In genomic region chr12:10655185-10655544, GRCm38 (mm10) we compare ENCODE assay signal across 17 mouse cellular contexts.
"Had no signal": no experiment of that assay in that cellular context is flagged by ENCODE, and none has a peak within 500 bp of the region (broad histone marks: within the 10 kb centered on the region; RNA-seq: fewer than 3 reads in every experiment).

No protein-coding gene starts in this region.

- H3K4me2 ChIP-seq: lung, embryonic 15.5 days; midbrain, embryonic 11.5 days; midbrain, embryonic 13.5 days; midbrain, embryonic 15.5 days; neural tube, embryonic 12.5 days; stomach, embryonic 15.5 days had no signal

- H3K4me1 ChIP-seq: lung, embryonic 15.5 days; megakaryocyte, embryonic 14.5 days; midbrain, embryonic 13.5 days; midbrain, embryonic 15.5 days; neural tube, embryonic 12.5 days; stomach, embryonic 15.5 days had no signal

- H3K27ac ChIP-seq: lung, embryonic 15.5 days; macrophage; midbrain, embryonic 13.5 days; midbrain, embryonic 15.5 days; neural tube, embryonic 12.5 days; stomach, embryonic 15.5 days; stomach, postnatal 0 days had no signal

- H3K9me3 ChIP-seq: lung, embryonic 15.5 days; midbrain, embryonic 13.5 days; midbrain, embryonic 15.5 days; neural tube, embryonic 12.5 days; stomach, embryonic 15.5 days had no signal

- H3K4me3 ChIP-seq: lung, embryonic 15.5 days; megakaryocyte, embryonic 14.5 days; midbrain, embryonic 13.5 days; midbrain, embryonic 15.5 days; neural tube, embryonic 12.5 days; stomach, embryonic 15.5 days had no signal

- H3K27me3 ChIP-seq: lung, embryonic 15.5 days; megakaryocyte, embryonic 14.5 days; midbrain, embryonic 13.5 days; midbrain, embryonic 15.5 days; neural tube, embryonic 12.5 days; stomach, embryonic 15.5 days had no signal

- DNase-seq: lung, adult 2 months; lung, postnatal 14 days; lung, postnatal 36 days; right cerebral cortex, postnatal 14 days; thymus, adult 2 months; thymus, postnatal 25 days; thymus, postnatal 4 days had no signal

- H3K9ac ChIP-seq: lung, embryonic 15.5 days; midbrain, embryonic 13.5 days; midbrain, embryonic 15.5 days; neural tube, embryonic 12.5 days; stomach, embryonic 15.5 days had no signal

- ATAC-seq: lung, postnatal 0 days; midbrain, embryonic 13.5 days; midbrain, embryonic 15.5 days had no signal

- H3K36me3 ChIP-seq: lung, embryonic 15.5 days; midbrain, embryonic 13.5 days; midbrain, embryonic 15.5 days; neural tube, embryonic 12.5 days; stomach, embryonic 15.5 days had no signal
